Mouse (Mus musculus) left cerebral cortex, adult 2 months (tissue): ENCODE measurements around the gene Abca1. TPM values are rescaled to one million over a fixed set of nuclear protein-coding genes. Genes with fewer than 3 reads are reported as not detected.
A peak's percentile ranks its signal among the peaks of the same experiment; 100 is the strongest.

Experiments
- DNase-seq, 2 experiments: peaks; one replicate each; pipeline ENCODE4 v3.0.0; 2021 to 2022; ENCODE audit warnings: low spot score in 2 of 2, mixed read lengths in 1 of 2; ENCODE audit errors: extremely low spot score in 1 of 2
- H3K27ac ChIP-seq: fragments of 200-600 bp; 2 replicates; pipeline ENCODE4 v1.8.1; 2022
- H3K4me3 ChIP-seq: fragments of 200-600 bp; 2 replicates; pipeline ENCODE4 v1.8.1; 2022
- CTCF ChIP-seq: fragments of 200-600 bp; IDR thresholded peaks from 2 replicates; pipeline ENCODE4 v1.8.1; 2022; ENCODE audit warnings: antibody characterized with exemption, mild to moderate bottlenecking, moderate library complexity
- intact Hi-C: fragments of 180-260 bp; cut with DNase I; formaldehyde crosslinking; loops from one replicate; pipeline ENCODE4 v1.15.1; 2025
- long read RNA-seq, 2 experiments: library from polyadenylated mRNA; stranded (forward); transcript quantifications; one replicate each; pipeline ENCODE4 v2.0.0; 2021; ENCODE audit warnings: borderline mapping rate in 2 of 2
- total RNA-seq, 2 experiments: library from RNA; stranded (reverse); gene quantifications; 2 replicates each; pipeline ENCODE4 v1.2.3; 2021

The Abca1 gene
- 10 to 100 TPM; 17.0 to 19.5 TPM for total RNA-seq
- long read RNA-seq, experiment 1, full-length matches to known transcripts = 2 of 8 reads
- long read RNA-seq, experiment 1, partial matches to known transcripts = 4 of 8 reads
- long read RNA-seq, experiment 1, other reads (novel, unspliced or antisense) = 2 of 8 reads
- long read RNA-seq, experiment 2, full-length matches to known transcripts = 1 of 4 reads
- long read RNA-seq, experiment 2, partial matches to known transcripts = 3 of 4 reads
- long read RNA-seq, experiment 2, other reads (novel, unspliced or antisense) = 0 of 4 reads

GRCm38 (mm10) chr4:53159767-53160166 is at the start of gene Abca1:
Gene Abca1, minus strand, starts transcription at chr4:53159895.
- peak within 1 kb of the TSS; percentile 86 for H3K27ac ChIP-seq
- peak within 1 kb of the TSS; percentile 83 for H3K4me3 ChIP-seq
- peak; percentile 80 to 86 for DNase-seq
- intact Hi-C loops = loop anchor here (1.0 to 5.0 kb wide), 4 partner anchors 37 to 195 kb away; no protein-coding TSS in a partner anchor
- peak; percentile 22 for TF ChIP-seq CTCF

- Histone ChIP-seq H3K4me3 (no peak overlapping the region), H3K27ac (no peak overlapping the region)
- DNase-seq = no peak
- TF ChIP-seq CTCF = no peak
- intact Hi-C loops = no loop called here
Observed at GRCm38 (mm10) chr4:53204482-53204881, 44.8 kb upstream of the Abca1 start.

GRCm38 (mm10) chr4:53203595-53204400 is 44.1 kb upstream of the Abca1 start:
- TF ChIP-seq CTCF = no peak
- no peak overlapping the region for H3K27ac ChIP-seq
- intact Hi-C loops = no loop called here
- no peak overlapping the region for H3K4me3 ChIP-seq
- peak in 1 of 2 experiments; percentile 28 for DNase-seq

- Histone ChIP-seq H3K4me3 (no peak overlapping the region), H3K27ac (no peak overlapping the region)
- TF ChIP-seq CTCF = no peak
- intact Hi-C loops = no loop called here
- no peak for DNase-seq
Observed at GRCm38 (mm10) chr4:53200276-53200675, 40.6 kb upstream of the Abca1 start.

GRCm38 (mm10) chr4:53197842-53198241 is 38.1 kb upstream of the Abca1 start:
- DNase-seq = no peak
- no peak overlapping the region for H3K4me3 ChIP-seq
- H3K27ac ChIP-seq = no peak overlapping the region
- intact Hi-C loops = loop anchor here (2.0 to 5.0 kb wide), 3 partner anchors 67 to 155 kb away; no protein-coding TSS in a partner anchor
- no peak for TF ChIP-seq CTCF

- peak overlapping the region; percentile 58 for H3K4me3 ChIP-seq
- H3K27ac ChIP-seq = peak overlapping the region; percentile 96
- peak; percentile 85 to 87 for DNase-seq
- intact Hi-C loops = loop anchor here (1.0 to 5.0 kb wide), 5 partner anchors 23 to 157 kb away; no protein-coding TSS in a partner anchor
- TF ChIP-seq CTCF = no peak; the same call in 1 of the 2 replicates
Observed at GRCm38 (mm10) chr4:53196058-53196771, 36.5 kb upstream of the Abca1 start.

- DNase-seq = no peak
- Histone ChIP-seq H3K4me3 (no peak overlapping the region), H3K27ac (peak overlapping the region; percentile 65; the same call in 1 of the 2 replicates)
- intact Hi-C loops = no loop called here
- no peak for TF ChIP-seq CTCF
Observed at GRCm38 (mm10) chr4:53187071-53187470, 27.4 kb upstream of the Abca1 start.

- Histone ChIP-seq H3K4me3 (no peak overlapping the region), H3K27ac (peak overlapping the region; percentile 65; the same call in 1 of the 2 replicates)
- no peak for DNase-seq
- TF ChIP-seq CTCF = no peak
- intact Hi-C loops = no loop called here
Observed at GRCm38 (mm10) chr4:53186573-53186972, 26.9 kb upstream of the Abca1 start.

GRCm38 (mm10) chr4:53186141-53186540 is 26.4 kb upstream of the Abca1 start:
- intact Hi-C loops = no loop called here

GRCm38 (mm10) chr4:53181479-53181878 is 21.8 kb upstream of the Abca1 start:
- H3K27ac ChIP-seq = no peak overlapping the region
- intact Hi-C loops = no loop called here

More at GRCm38 (mm10) chr4:53186141-53186540, 26.4 kb upstream of the Abca1 start:
- DNase-seq = no peak
- TF ChIP-seq CTCF = no peak
- H3K27ac ChIP-seq = no peak overlapping the region
- H3K4me3 ChIP-seq = no peak overlapping the region

GRCm38 (mm10) chr4:53179308-53179820 is 19.7 kb upstream of the Abca1 start:
- Histone ChIP-seq H3K4me3 (no peak overlapping the region), H3K27ac (no peak overlapping the region)
- intact Hi-C loops = no loop called here
- no peak for DNase-seq
- no peak for TF ChIP-seq CTCF

More at GRCm38 (mm10) chr4:53181479-53181878, 21.8 kb upstream of the Abca1 start:
- TF ChIP-seq CTCF = no peak
- no peak overlapping the region for H3K4me3 ChIP-seq
- no peak for DNase-seq

- Histone ChIP-seq H3K27ac (no peak overlapping the region), H3K4me3 (no peak overlapping the region)
- TF ChIP-seq CTCF = no peak
- DNase-seq = no peak
- intact Hi-C loops = no loop called here
Observed at GRCm38 (mm10) chr4:53178489-53178888, 18.8 kb upstream of the Abca1 start.
